In the genomic region with DNA sequence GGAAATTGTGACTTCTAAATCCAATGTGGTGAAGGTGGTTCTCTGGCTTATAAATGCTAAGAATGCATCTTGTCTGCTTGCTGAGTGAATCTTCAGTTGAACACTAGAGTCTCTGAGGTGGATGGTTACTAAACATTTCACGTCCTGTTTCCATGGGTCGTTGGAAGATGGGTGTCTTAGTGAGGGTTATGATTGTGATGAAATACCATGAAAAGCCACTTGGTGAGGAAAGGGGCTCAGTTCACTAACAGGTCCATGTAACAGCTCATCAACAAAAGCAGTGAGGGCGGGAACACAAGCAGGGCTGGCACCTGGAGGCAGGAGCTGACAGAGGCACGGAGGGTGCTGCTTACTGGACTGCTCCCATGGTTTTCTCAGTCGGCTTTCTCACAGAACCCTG, we compare ENCODE assay signal across 11 mouse cellular contexts.
"Had no signal": no experiment of that assay in that cellular context is flagged by ENCODE, and none has a peak within 500 bp of the region (broad histone marks: within the 10 kb centered on the region; RNA-seq: fewer than 3 reads in every experiment).

No protein-coding gene starts in this region.

- DNase-seq: liver, postnatal 0 days; lung, adult 2 months; lung, postnatal 14 days; lung, postnatal 36 days; midbrain, embryonic 14.5 days; right cerebral cortex, postnatal 14 days; thymus, adult 2 months; thymus, postnatal 25 days; thymus, postnatal 4 days had no signal

- ATAC-seq: liver, postnatal 0 days; lung, postnatal 0 days; midbrain, embryonic 16.5 days had no signal
